Mouse (Mus musculus): ENCODE data around the gene Wdfy4. TPM values are rescaled to one million over a fixed set of nuclear protein-coding genes. Genes with fewer than 3 reads are reported as not detected.

Gene Wdfy4
- 1.1 and 1.4 TPM in 2 replicates for polyA plus RNA-seq (2012; rRNA removed)

DNA sequence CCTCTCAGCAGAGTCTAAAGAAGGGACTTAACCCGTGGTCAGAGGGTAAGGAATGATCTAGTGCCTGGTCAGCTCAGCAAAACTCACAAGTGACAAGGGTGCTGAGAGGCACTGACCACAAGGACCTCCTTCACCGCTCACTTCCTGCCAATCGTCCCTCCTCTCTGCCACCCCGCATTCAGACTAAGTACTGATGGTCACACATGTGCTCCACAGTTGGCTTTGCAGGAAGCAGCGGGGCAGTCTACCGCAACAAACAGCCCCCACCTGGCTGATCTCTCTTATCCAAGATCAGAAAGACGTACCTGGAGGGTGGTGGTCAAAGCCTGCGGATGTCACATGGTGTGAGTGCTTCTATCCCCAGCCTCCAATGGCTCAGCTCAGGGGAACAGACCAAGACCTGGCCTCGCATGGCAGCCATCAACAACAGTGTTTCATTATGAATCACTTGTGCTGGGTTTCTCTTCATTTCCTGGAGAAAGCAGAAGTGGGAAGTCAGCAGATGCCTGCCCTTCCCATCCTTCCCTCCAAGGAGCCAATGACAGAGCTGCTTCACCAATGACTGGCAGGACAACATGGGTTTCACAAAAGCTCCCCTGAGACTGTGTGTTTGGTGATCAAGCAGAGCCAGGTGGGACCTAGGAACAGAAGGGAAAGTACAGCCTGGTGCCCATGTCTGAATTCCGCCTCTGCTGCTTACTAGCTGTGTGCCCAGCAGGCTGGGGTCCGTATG, at the start of gene Wdfy4:
TSS of gene Wdfy4 (minus strand) at position 441 of the 733 bp plus-strand sequence.

DNA sequence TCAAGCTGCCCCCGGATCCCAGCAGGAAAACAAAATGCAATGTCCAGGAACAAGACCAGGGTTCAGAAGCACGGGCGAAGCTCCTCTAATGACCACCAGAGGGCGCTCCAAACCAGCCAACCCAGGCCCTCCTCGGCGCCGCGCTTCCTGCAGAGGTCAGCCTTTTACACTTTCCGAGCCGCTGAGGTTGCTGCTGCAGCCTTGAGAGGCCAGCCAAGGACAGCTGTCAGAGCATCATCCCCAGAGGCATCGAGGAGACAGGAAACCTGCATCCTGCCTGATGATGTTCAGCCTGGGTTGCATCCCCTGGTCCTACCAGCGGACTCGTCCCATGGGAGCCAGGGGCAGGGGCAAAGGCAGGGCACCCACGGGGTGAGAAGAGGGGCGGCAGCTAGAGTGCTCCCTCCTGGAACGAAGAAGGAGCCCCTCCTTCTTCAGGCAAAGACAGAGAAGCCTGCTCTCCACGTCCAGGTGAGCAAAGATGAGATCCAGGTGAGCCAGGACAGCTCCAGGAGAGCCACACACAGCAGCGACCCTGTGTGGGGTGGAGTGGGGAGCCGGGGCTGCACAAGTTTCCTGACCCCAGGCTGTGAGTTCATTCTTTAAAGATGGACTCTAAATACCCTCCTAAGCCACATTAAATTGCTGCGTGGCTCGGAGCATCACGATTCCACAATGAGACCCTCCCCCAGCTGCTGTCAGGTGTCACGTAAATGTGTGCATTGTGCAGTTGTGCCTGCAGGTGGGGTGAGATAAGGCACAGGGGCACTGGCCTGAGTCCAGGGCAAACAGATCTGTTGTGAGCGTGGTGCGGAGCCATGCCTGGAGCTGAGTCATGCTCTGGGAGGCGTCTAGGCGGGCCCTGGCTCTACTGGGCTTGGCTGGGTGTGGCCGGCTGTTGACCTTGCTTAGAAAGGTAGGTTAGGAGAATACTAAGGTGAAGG, 28.8 kb upstream of the Wdfy4 start, which contains the start of gene Arhgap22:
TSS of gene Arhgap22 (plus strand) at position 204 of the 944 bp plus-strand sequence.

DNA sequence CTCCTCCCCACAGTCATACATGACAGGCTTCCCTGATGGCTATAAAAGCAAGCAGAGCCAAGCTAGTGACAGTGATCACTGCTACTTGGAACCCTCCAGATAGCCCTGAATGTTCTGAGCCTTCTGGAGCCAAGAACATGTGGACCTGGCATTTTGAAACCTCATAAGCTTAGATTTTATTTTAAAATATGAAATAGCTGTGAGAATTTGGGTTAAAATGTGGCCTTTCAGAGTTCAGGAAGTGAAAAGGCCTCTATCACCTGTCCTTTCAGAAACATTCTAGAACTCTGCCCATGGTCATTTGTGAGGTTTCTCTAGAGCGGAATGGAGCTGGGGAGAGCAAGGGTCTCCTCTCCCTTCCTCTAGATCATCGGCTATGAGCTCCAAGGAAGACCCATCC, 194.2 kb downstream of the Wdfy4 start, which contains the start of gene Lrrc18:
TSS of gene Lrrc18 (plus strand) at position 301 of the 400 bp plus-strand sequence.

Other genes with a start within 250 kb of the Wdfy4 start
- gene Lrrc18, start 194.1 kb downstream of the Wdfy4 start, polyA plus RNA-seq (2012; rRNA removed): not detected in 2 replicates
- 1.8 and 2.1 TPM in 2 replicates for gene Arhgap22, start 28.5 kb upstream of the Wdfy4 start, polyA plus RNA-seq (2012; rRNA removed)

All from liver, embryonic 14 days (tissue).